Comparison of ENCODE assay signal across 11 mouse cellular contexts in the genomic region with DNA sequence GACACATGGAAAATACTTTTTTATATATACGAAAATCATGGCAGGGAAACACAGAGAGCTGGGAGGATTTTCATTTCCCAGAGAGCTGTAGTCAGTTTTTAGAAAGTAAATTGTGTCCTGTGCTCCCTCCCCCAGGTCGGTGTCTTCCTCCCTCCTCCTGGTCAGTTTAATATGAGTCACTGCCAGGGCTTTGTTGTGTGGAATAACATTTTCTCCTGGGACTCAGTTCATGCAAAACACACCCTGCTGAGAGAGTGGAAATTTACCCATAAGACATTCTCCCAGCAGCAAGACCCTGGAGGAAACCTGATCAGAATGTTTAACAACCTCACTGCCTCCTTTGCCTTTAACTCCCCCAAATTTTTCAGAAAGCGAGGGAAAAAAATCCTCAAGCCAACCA.
A peak's percentile ranks its signal among the peaks of the same experiment; 100 is the strongest.
DNase-seq lines count a peak whose midpoint lies in the region; ATAC-seq and TF ChIP-seq lines count a peak whose summit lies in the region.
"Had no signal": no experiment of that assay in that cellular context is flagged by ENCODE, and none has a peak within 500 bp of the region (broad histone marks: within the 10 kb centered on the region; RNA-seq: fewer than 3 reads in every experiment).

No protein-coding gene starts in this region.

- ATAC-seq in embryonic facial prominence, embryonic 13.5 days (ENCODE audit: insufficient number of reproducible peaks, insufficient read depth, low FRiP score, low TSS enrichment, low read depth), result no peak
- peak; percentile 22; the same call in 1 of the 2 replicates for ATAC-seq in hindbrain, postnatal 0 days
- 0 out of 2 replicates have a peak, but pooled peaks have one; percentile 37 for ATAC-seq in midbrain, embryonic 16.5 days

- peak overlapping the region; percentile 8; the same call in 1 of the 2 replicates for H3K27ac ChIP-seq in layer of hippocampus, adult 2 months
- H3K27ac ChIP-seq in embryonic facial prominence, embryonic 13.5 days, result peak overlapping the region; percentile 44; the same call in 1 of the 2 replicates
- peak overlapping the region; percentile 17 for H3K27ac ChIP-seq in hindbrain, postnatal 0 days
- H3K27ac ChIP-seq in midbrain, embryonic 16.5 days (ENCODE audit: low read length), result peak overlapping the region; percentile 47
- H3K27ac ChIP-seq: heart, embryonic 13.5 days; neural tube, embryonic 12.5 days had no signal

- 29% methylated on average over 3 of the region's 3 CpGs for WGBS in embryonic facial prominence, embryonic 13.5 days
- WGBS in hindbrain, postnatal 0 days, result 20% methylated on average over 3 of the region's 3 CpGs
- 27% methylated on average over 3 of the region's 3 CpGs for WGBS in midbrain, embryonic 16.5 days

- no peak for DNase-seq in layer of hippocampus, adult 2 months (ENCODE audit: low spot score in 2 of 2)
- DNase-seq in layer of hippocampus, postnatal 36 days, result no peak
- DNase-seq in hindbrain, postnatal 0 days (ENCODE audit: low spot score), result peak; percentile 65
- DNase-seq in right cerebral cortex, postnatal 4 days, result no peak
- DNase-seq in left cerebral cortex, adult 18-20 months (ENCODE audit: low spot score in 2 of 2), result no peak
- DNase-seq in adrenal gland, postnatal 25 days, result no peak
- DNase-seq: lung, embryonic 14.5 days had no signal

- no peaks in the 10 kb centered on the region for H3K9me3 ChIP-seq in embryonic facial prominence, embryonic 13.5 days
- no peaks in the 10 kb centered on the region for H3K9me3 ChIP-seq in hindbrain, postnatal 0 days (ENCODE audit: low read length)
- H3K9me3 ChIP-seq in midbrain, embryonic 16.5 days (replicated peaks; ENCODE audit: control insufficient read depth, low read length, poor library complexity, severe bottlenecking), result no peaks in the 10 kb centered on the region
- H3K9me3 ChIP-seq: heart, embryonic 13.5 days; neural tube, embryonic 12.5 days had no signal

- H3K4me3 ChIP-seq in layer of hippocampus, adult 2 months, result no peak overlapping the region
- H3K4me3 ChIP-seq in embryonic facial prominence, embryonic 13.5 days, result no peak overlapping the region
- no peak overlapping the region for H3K4me3 ChIP-seq in hindbrain, postnatal 0 days (ENCODE audit: low read length)
- H3K4me3 ChIP-seq in midbrain, embryonic 16.5 days (ENCODE audit: low read depth, low read length), result no peak overlapping the region
- H3K4me3 ChIP-seq: heart, embryonic 13.5 days; neural tube, embryonic 12.5 days had no signal

- no peaks in the 10 kb centered on the region for H3K27me3 ChIP-seq in embryonic facial prominence, embryonic 13.5 days
- no peaks in the 10 kb centered on the region for H3K27me3 ChIP-seq in hindbrain, postnatal 0 days (ENCODE audit: insufficient read depth, low read length)
- no peaks in the 10 kb centered on the region for H3K27me3 ChIP-seq in midbrain, embryonic 16.5 days (ENCODE audit: control insufficient read depth, insufficient read depth, low read depth, low read length)
- H3K27me3 ChIP-seq: heart, embryonic 13.5 days; neural tube, embryonic 12.5 days had no signal

- no peaks in the 10 kb centered on the region for H3K36me3 ChIP-seq in embryonic facial prominence, embryonic 13.5 days
- H3K36me3 ChIP-seq in hindbrain, postnatal 0 days (ENCODE audit: insufficient read depth, low read length), result no peaks in the 10 kb centered on the region
- H3K36me3 ChIP-seq in midbrain, embryonic 16.5 days (ENCODE audit: control insufficient read depth, insufficient read depth, low read length), result no peaks in the 10 kb centered on the region
- H3K36me3 ChIP-seq: heart, embryonic 13.5 days; neural tube, embryonic 12.5 days had no signal

- peaks cover 31% of the 10 kb centered on the region for H3K4me1 ChIP-seq in embryonic facial prominence, embryonic 13.5 days
- H3K4me1 ChIP-seq in hindbrain, postnatal 0 days (ENCODE audit: insufficient read depth, low read length), result peaks cover 11% of the 10 kb centered on the region; the same call in 1 of the 2 replicates
- peaks cover 32% of the 10 kb centered on the region for H3K4me1 ChIP-seq in midbrain, embryonic 16.5 days (ENCODE audit: control insufficient read depth, insufficient read depth, low read length)
- H3K4me1 ChIP-seq: heart, embryonic 13.5 days had no signal

- H3K9ac ChIP-seq in embryonic facial prominence, embryonic 13.5 days, result no peak overlapping the region
- no peak overlapping the region for H3K9ac ChIP-seq in hindbrain, postnatal 0 days (replicated peaks; ENCODE audit: low read length)
- no peak overlapping the region for H3K9ac ChIP-seq in midbrain, embryonic 16.5 days (ENCODE audit: low read depth, low read length)
- H3K9ac ChIP-seq: heart, embryonic 13.5 days; lung, embryonic 14.5 days; neural tube, embryonic 12.5 days had no signal

- no peak for TF ChIP-seq CTCF in layer of hippocampus, adult 2 months (conservative IDR thresholded peaks at IDR 0.05)
- no peak for TF ChIP-seq CTCF in hindbrain, postnatal 0 days (IDR thresholded peaks at IDR 0.05; ENCODE audit: low read depth)

- no peak overlapping the region for H3K4me2 ChIP-seq in embryonic facial prominence, embryonic 13.5 days
- H3K4me2 ChIP-seq in hindbrain, postnatal 0 days (ENCODE audit: low read depth, low read length), result no peak overlapping the region
- H3K4me2 ChIP-seq in midbrain, embryonic 16.5 days (ENCODE audit: low read length), result no peak overlapping the region
- H3K4me2 ChIP-seq: heart, embryonic 13.5 days; lung, embryonic 14.5 days; neural tube, embryonic 12.5 days had no signal
